Mouse (Mus musculus) MEL (cell line): ENCODE results near the gene Thsd4.

Experiments
- CTCF ChIP-seq, 3 experiments: IDR thresholded peaks in 2 of 3; conservative IDR thresholded peaks in 1 of 3; 2 replicates each; pipeline ENCODE4 v1.5.1; 2011 to 2012; ENCODE audit warnings: low read length in 3 of 3, low read depth in 2 of 3, mild to moderate bottlenecking in 2 of 3, improper control_type of control experiment in 1 of 3, inconsistent platforms in 1 of 3, mixed read lengths in 1 of 3, moderate library complexity in 1 of 3; ENCODE audit not compliant: control insufficient read depth in 1 of 3, insufficient read depth in 1 of 3, poor library complexity in 1 of 3, severe bottlenecking in 1 of 3
- MAX ChIP-seq: IDR thresholded peaks from 2 replicates; pipeline ENCODE4 v1.6.1; 2011; ENCODE audit warnings: low read length, improper control_type of control experiment
- NELFE ChIP-seq: IDR thresholded peaks from 2 replicates; pipeline ENCODE4 v1.6.1; 2011; ENCODE audit warnings: low read depth, low read length, improper control_type of control experiment
- POLR2AphosphoS2 ChIP-seq: IDR thresholded peaks from 2 replicates; pipeline ENCODE4 v1.6.1; 2011; ENCODE audit warnings: low read length, improper control_type of control experiment
- TBP ChIP-seq: IDR thresholded peaks from 2 replicates; pipeline ENCODE4 v1.8.0; 2011; ENCODE audit warnings: low read depth, low read length, improper control_type of control experiment

DNA sequence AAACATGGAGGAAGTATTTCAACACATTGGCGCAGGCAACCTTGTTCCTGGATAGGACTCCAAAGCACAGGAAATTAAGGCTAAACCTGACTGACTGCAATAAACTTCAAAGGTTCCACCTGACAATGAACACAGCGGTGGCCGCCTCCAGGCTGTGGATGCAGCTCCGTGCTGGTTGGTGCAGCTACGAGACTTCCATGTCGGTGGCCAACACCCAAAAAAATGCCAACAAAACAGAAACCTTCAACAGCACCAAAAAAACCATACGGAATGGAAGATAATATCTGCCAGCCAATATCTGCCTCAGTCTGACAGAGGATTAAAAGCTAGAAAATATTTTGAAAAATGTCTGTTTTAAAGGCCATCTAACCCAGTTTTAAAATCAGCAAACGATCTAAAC, 583.3 kb downstream of the Thsd4 start:
- TF ChIP-seq MAX (no peak), TBP (no peak), CTCF (IDR thresholded peaks at IDR 0.05 in 2 of 3, conservative IDR thresholded peaks at IDR 0.05 in 1 of 3; ENCODE audit: control insufficient read depth in 1 of 3, insufficient read depth in 1 of 3, low read depth in 2 of 3, low read length in 3 of 3, poor library complexity in 1 of 3, severe bottlenecking in 1 of 3) (no peak), POLR2AphosphoS2 (no peak), NELFE (no peak)
